Mouse (Mus musculus): ENCODE data around the gene Fgfr2. TPM values are rescaled to one million over a fixed set of nuclear protein-coding genes. Genes with fewer than 3 reads are reported as not detected.

Gene Fgfr2
- polyA plus RNA-seq, 1 experiment from 2014 or later: 110 TPM

DNA sequence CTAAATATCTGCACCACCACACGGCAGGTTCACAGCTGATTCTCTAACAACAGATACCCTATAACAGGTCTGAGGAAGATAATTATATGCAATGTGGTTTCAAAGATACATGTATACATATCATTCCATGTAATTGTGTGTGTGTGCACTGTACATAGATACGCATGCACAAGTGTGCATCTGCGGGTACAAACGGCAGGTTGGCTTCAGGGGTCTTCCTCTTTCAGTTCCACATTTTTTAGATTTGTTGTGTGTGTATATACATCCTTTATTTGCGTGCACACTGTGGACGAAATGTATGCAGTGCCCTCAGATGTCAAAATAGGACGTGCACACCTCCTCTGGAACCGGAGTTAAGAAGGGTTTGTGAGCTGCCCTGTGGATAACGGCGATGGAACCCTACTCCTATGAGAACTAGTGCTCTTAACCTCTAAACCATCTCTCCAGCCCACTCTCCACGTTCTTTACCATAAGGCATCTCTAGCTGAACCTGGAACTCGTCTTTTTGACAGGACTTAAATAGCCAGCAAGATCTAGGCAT, 2575.4 kb downstream of the Fgfr2 start:
- peak overlapping the region; percentile 99; the same call in 1 of the 2 replicates for H3K27ac ChIP-seq (ENCODE audit: low read length)
- no peak for DNase-seq (ENCODE audit: low spot score)
- no peaks in the 10 kb centered on the region for H3K9me3 ChIP-seq (ENCODE audit: low read length)
- no peak overlapping the region for H3K9ac ChIP-seq (replicated peaks; ENCODE audit: low read depth)
- no peaks in the 10 kb centered on the region for H3K27me3 ChIP-seq (replicated peaks; ENCODE audit: insufficient read depth, low read length)
- TF ChIP-seq EP300 (IDR thresholded peaks at IDR 0.05) (no peak), CTCF (IDR thresholded peaks at IDR 0.05) (no peak)
- peak overlapping the region; percentile 96; the same call in 1 of the 2 replicates for H3K4me3 ChIP-seq (ENCODE audit: low read depth, low read length)
- peaks cover 2% of the 10 kb centered on the region; the same call in 1 of the 2 replicates for H3K4me1 ChIP-seq (ENCODE audit: insufficient read depth, low read depth, low read length)
- H3K36me3 ChIP-seq (ENCODE audit: insufficient read depth, low read length): 0 out of 2 replicates have a peak, but pooled peaks cover 4% of the 10 kb centered on the region
- H3K4me2 ChIP-seq (replicated peaks; ENCODE audit: low read depth, low read length): no peak overlapping the region
- WGBS: 77% methylated on average over 12 of the region's 12 CpGs
- no peak for ATAC-seq

DNA sequence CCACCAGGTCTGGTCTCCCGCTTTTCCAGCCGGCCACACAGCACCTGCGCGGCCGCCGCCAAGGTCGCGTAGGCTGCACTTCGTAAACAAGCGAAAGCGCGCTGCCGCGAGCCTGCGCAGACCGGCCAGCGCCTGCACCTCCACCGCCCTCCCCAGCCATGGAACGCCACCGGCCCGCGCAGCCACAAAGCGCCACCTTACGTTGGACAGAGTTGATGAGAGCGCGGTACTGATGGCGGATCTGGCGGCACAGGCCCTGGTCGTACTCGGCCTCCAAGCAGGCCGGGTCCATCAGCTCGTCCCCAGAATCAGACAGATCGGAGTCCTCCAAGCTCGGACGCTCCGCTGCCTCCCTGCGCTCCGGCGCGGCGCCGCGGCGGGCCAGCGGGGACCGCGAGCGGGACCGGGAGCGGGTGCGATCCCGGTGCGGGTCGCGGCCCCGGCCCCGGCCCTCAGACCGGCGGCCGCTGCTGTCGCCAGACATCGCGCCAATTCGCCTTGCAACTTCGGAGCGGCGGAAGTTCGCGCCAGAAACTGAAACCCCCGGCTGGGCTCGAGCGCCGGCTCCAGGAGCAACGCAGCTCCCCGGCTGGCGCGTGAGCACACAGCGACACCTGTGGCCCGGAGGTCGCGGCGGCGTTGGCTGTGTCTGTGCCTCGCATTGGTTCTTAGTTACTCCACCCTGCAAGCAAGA, 2576.2 kb downstream of the Fgfr2 start:
- WGBS: under 1% methylated on average over 84 of the region's 84 CpGs
- no peaks in the 10 kb centered on the region for H3K27me3 ChIP-seq (replicated peaks; ENCODE audit: insufficient read depth, low read length)
- peak; percentile 97 for ATAC-seq

DNA sequence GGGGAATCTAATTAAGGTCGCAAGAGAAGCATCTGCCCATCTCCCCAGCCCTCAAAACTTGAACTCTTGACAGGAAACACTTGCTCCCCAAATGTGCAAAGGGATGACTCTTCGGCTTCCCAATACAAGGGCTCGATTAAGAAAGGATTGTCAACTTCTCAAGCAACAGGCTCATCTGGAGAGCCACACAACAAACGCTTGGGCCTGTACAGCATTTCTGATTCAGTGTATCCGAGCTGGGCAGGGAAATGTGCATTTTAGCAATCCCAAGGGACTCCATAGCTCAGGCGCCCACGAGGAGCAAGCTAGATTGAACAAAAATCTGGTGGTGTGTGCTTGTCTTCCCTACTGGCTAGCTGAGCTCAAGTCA, 2576.7 kb downstream of the Fgfr2 start:
- Histone ChIP-seq H3K9me3 (ENCODE audit: low read length) (no peaks in the 10 kb centered on the region), H3K4me1 (ENCODE audit: insufficient read depth, low read depth, low read length) (peaks cover 2% of the 10 kb centered on the region; the same call in 1 of the 2 replicates), H3K36me3 (ENCODE audit: insufficient read depth, low read length) (0 out of 2 replicates have a peak, but pooled peaks cover 4% of the 10 kb centered on the region), H3K27me3 (replicated peaks; ENCODE audit: insufficient read depth, low read length) (no peaks in the 10 kb centered on the region), H3K4me2 (replicated peaks; ENCODE audit: low read depth, low read length) (peak overlapping the region; percentile 68), H3K9ac (replicated peaks; ENCODE audit: low read depth) (peak overlapping the region; percentile 98), H3K4me3 (ENCODE audit: low read depth, low read length) (peak overlapping the region; percentile 96), H3K27ac (ENCODE audit: low read length) (peak overlapping the region; percentile 99)
- TF ChIP-seq CTCF (IDR thresholded peaks at IDR 0.05) (no peak), EP300 (IDR thresholded peaks at IDR 0.05) (no peak)
- WGBS: 5% methylated on average over 7 of the region's 7 CpGs
- no peak for DNase-seq (ENCODE audit: low spot score)
- no peak for ATAC-seq

More for the DNA sequence above, 2576.2 kb downstream of the Fgfr2 start:
- H3K36me3 ChIP-seq (ENCODE audit: insufficient read depth, low read length): 0 out of 2 replicates have a peak, but pooled peaks cover 4% of the 10 kb centered on the region
- peaks cover 2% of the 10 kb centered on the region; the same call in 1 of the 2 replicates for H3K4me1 ChIP-seq (ENCODE audit: insufficient read depth, low read depth, low read length)
- TF ChIP-seq CTCF (IDR thresholded peaks at IDR 0.05) (peak; percentile 90), EP300 (IDR thresholded peaks at IDR 0.05) (no peak)
- H3K27ac ChIP-seq (ENCODE audit: low read length): peak overlapping the region; percentile 99
- H3K9ac ChIP-seq (replicated peaks; ENCODE audit: low read depth): peak overlapping the region; percentile 98
- peak overlapping the region; percentile 96 for H3K4me3 ChIP-seq (ENCODE audit: low read depth, low read length)
- peak overlapping the region; percentile 68 for H3K4me2 ChIP-seq (replicated peaks; ENCODE audit: low read depth, low read length)
- no peaks in the 10 kb centered on the region for H3K9me3 ChIP-seq (ENCODE audit: low read length)
- peak; percentile 94 for DNase-seq (ENCODE audit: low spot score)

DNA sequence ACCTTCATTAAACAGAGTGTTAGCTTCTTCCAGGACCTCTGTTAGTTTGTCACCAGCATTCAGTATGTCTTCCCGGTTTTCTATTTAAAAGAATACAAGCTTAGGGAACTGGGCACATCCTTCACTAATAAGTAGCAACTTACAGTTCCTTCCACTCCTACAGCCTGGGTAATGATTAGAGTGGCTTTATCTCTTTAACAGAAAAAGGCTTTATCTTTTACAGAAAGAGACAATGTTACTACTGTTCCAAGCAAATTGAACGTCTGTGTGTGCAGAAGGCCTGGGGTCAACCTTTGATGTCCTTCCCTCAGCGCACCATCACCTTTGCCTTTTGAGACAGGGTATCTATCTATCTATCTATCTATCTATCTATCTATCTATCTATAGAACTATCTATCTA, 2577.3 kb downstream of the Fgfr2 start:
- Histone ChIP-seq H3K9me3 (ENCODE audit: low read length) (no peaks in the 10 kb centered on the region), H3K4me1 (ENCODE audit: insufficient read depth, low read depth, low read length) (peaks cover 2% of the 10 kb centered on the region; the same call in 1 of the 2 replicates), H3K9ac (replicated peaks; ENCODE audit: low read depth) (peak overlapping the region; percentile 98), H3K4me3 (ENCODE audit: low read depth, low read length) (peak overlapping the region; percentile 96), H3K27me3 (replicated peaks; ENCODE audit: insufficient read depth, low read length) (no peaks in the 10 kb centered on the region), H3K4me2 (replicated peaks; ENCODE audit: low read depth, low read length) (peak overlapping the region; percentile 68), H3K36me3 (ENCODE audit: insufficient read depth, low read length) (0 out of 2 replicates have a peak, but pooled peaks cover 4% of the 10 kb centered on the region), H3K27ac (ENCODE audit: low read length) (0 out of 2 replicates have a peak overlapping the region, but pooled peaks have one; percentile 99)
- TF ChIP-seq EP300 (IDR thresholded peaks at IDR 0.05): no peak
- TF ChIP-seq CTCF (IDR thresholded peaks at IDR 0.05): no peak
- no peak for ATAC-seq
- no peak for DNase-seq (ENCODE audit: low spot score)
- 40% methylated on average over 3 of the region's 3 CpGs for WGBS

DNA sequence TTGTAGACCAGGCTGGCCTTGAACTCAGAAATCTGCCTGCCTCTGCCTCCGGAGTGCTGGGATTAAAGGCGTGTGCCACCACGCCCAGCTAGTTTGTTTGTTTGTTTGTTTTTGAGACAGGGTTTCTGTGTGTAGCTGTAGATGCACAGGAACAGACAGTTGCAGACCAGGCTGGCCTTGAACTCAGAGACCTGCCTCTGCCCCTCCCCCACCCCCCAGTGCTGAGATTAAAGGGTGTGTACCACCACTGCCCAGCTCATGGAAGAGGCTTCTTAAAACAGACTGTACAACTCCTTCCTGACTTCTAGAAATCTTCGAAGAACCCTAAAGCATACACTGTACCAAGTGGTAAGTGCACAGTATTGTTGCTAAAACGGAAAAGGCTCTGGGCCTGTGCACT, 2577.7 kb downstream of the Fgfr2 start:
- no peak for DNase-seq (ENCODE audit: low spot score)
- Histone ChIP-seq H3K4me1 (ENCODE audit: insufficient read depth, low read depth, low read length) (peaks cover 2% of the 10 kb centered on the region; the same call in 1 of the 2 replicates), H3K4me2 (replicated peaks; ENCODE audit: low read depth, low read length) (peak overlapping the region; percentile 68; the same call in 1 of the 2 replicates), H3K9ac (replicated peaks; ENCODE audit: low read depth) (no peak overlapping the region), H3K27ac (ENCODE audit: low read length) (0 out of 2 replicates have a peak overlapping the region, but pooled peaks have one; percentile 99), H3K9me3 (ENCODE audit: low read length) (no peaks in the 10 kb centered on the region), H3K27me3 (replicated peaks; ENCODE audit: insufficient read depth, low read length) (no peaks in the 10 kb centered on the region), H3K4me3 (ENCODE audit: low read depth, low read length) (no peak overlapping the region), H3K36me3 (ENCODE audit: insufficient read depth, low read length) (0 out of 2 replicates have a peak, but pooled peaks cover 4% of the 10 kb centered on the region)
- WGBS: 90% methylated on average over 5 of the region's 5 CpGs
- TF ChIP-seq EP300 (IDR thresholded peaks at IDR 0.05) (no peak), CTCF (IDR thresholded peaks at IDR 0.05) (no peak)
- no peak for ATAC-seq

DNA sequence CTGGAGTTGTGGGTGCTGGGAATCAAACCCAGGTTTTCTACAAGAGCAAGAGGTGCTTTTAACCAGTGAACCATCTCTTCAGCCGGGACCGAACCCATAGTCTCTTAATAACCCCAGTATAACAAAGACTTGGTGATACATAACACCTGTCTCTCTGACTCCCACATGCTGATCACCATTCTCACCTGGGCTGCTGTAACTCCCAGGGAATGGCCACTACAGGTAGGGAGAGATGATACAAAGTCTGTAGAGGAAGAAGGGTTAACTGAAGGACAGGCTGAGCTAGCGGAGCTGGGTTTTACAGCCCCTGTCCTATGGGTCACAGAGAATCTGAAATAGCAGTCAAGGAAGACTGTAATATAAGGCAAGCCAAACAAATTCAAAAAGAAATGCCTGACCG, 2580.0 kb downstream of the Fgfr2 start:
- peaks cover 16% of the 10 kb centered on the region for H3K36me3 ChIP-seq (ENCODE audit: insufficient read depth, low read length)
- WGBS: over 99% methylated on average over 4 of the region's 4 CpGs
- peaks cover 2% of the 10 kb centered on the region; the same call in 1 of the 2 replicates for H3K4me1 ChIP-seq (ENCODE audit: insufficient read depth, low read depth, low read length)
- DNase-seq (ENCODE audit: low spot score) (no peak), ATAC-seq (no peak)
- H3K27me3 ChIP-seq (replicated peaks; ENCODE audit: insufficient read depth, low read length): no peaks in the 10 kb centered on the region
- no peak overlapping the region for H3K9ac ChIP-seq (replicated peaks; ENCODE audit: low read depth)
- no peaks in the 10 kb centered on the region for H3K9me3 ChIP-seq (ENCODE audit: low read length)
- TF ChIP-seq EP300 (IDR thresholded peaks at IDR 0.05): no peak
- TF ChIP-seq CTCF (IDR thresholded peaks at IDR 0.05): no peak
- H3K27ac ChIP-seq (ENCODE audit: low read length): no peak overlapping the region
- no peak overlapping the region for H3K4me3 ChIP-seq (ENCODE audit: low read depth, low read length)
- no peak overlapping the region for H3K4me2 ChIP-seq (replicated peaks; ENCODE audit: low read depth, low read length)
